Mouse (Mus musculus) kidney, embryonic 16.5 days (tissue): ENCODE measurements at regions not wholly inside any gene's neighbourhood (a gene's known extent, or its start where the extent isn't known, plus 50 kb on each side); places are given as distances from the start of the nearest gene placed in this dataset.
A peak's percentile ranks its signal among the peaks of the same experiment; 100 is the strongest.

Experiments
- ATAC-seq: fragments of 200-750 bp; cut with Nextera tagmentation; 2 replicates; pipeline ENCODE4 v1.8.0; 2017; ENCODE audit warnings: moderate TSS enrichment; ENCODE audit not compliant: low FRiP score, low TSS enrichment
- H3K27ac ChIP-seq: fragments of 300-500 bp; sonication (generic); 2 replicates; pipeline ENCODE4 v1.5.1; 2014; ENCODE audit warnings: low read length
- H3K27me3 ChIP-seq: fragments of 300-500 bp; sonication (generic); 2 replicates; pipeline ENCODE4 v1.6.1; 2014; ENCODE audit warnings: low read length, control low read depth, mixed read lengths; ENCODE audit not compliant: insufficient read depth
- H3K36me3 ChIP-seq: fragments of 300-500 bp; sonication (generic); 2 replicates; pipeline ENCODE4 v1.6.1; 2014; ENCODE audit warnings: low read length, control low read depth, mixed read lengths; ENCODE audit not compliant: insufficient read depth
- H3K4me1 ChIP-seq: fragments of 300-500 bp; sonication (generic); 2 replicates; pipeline ENCODE4 v1.6.1; 2014; ENCODE audit warnings: low read length, control low read depth, mixed read lengths; ENCODE audit not compliant: insufficient read depth
- H3K4me2 ChIP-seq: fragments of 300-500 bp; sonication (generic); replicated peaks from 2 replicates; pipeline ENCODE4 v1.6.1; 2014; ENCODE audit warnings: low read depth, low read length
- H3K4me3 ChIP-seq: fragments of 300-500 bp; sonication (generic); 2 replicates; pipeline ENCODE4 v1.5.1; 2014; ENCODE audit warnings: mild to moderate bottlenecking, low read length
- H3K9ac ChIP-seq: fragments of 300-500 bp; sonication (generic); replicated peaks from 2 replicates; pipeline ENCODE4 v1.6.1; 2014; ENCODE audit warnings: low read length
- H3K9me3 ChIP-seq: fragments of 300-500 bp; sonication (generic); 2 replicates; pipeline ENCODE4 v1.6.1; 2016; ENCODE audit warnings: low read length, control low read depth
- WGBS: fragments of 180-500 bp; shearing (Covaris S2); extraction: QIAGEN DNeasy Blood & Tissue Kit; methylation state at CpG from one replicate; pipeline ENCODE4 v1.1.7; 2014; 5-methylcytosine and 5-hydroxymethylcytosine counted together

DNA sequence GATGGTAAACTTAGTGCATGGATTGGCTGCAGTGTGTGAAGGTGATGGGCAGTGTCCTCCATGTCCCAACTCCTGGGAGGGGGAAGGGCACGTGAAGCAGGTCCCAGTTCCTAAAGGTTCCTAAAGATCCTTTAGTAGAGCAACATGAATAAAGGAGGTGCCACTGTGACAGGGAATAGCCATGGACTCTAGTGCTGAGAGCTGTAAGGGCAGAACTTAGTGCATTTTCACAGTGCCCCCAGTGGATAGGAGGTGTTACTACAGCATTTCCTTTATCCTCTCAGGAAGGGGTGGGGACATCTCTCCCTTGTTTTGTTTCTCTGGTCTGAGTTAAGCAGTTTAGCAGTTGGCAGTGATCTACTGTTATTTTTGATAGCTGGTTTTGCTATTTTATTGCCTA is 125.5 kb upstream of the Fstl4 start:
- ATAC-seq, result no peak
- Histone ChIP-seq H3K4me3 (no peak overlapping the region), H3K4me2 (no peak overlapping the region), H3K9ac (no peak overlapping the region), H3K36me3 (no peaks in the 10 kb centered on the region), H3K4me1 (peaks cover 3% of the 10 kb centered on the region), H3K9me3 (no peaks in the 10 kb centered on the region), H3K27me3 (peaks cover 7% of the 10 kb centered on the region), H3K27ac (no peak overlapping the region)
- WGBS, result 88% methylated on average over 1 of the region's 1 CpGs

DNA sequence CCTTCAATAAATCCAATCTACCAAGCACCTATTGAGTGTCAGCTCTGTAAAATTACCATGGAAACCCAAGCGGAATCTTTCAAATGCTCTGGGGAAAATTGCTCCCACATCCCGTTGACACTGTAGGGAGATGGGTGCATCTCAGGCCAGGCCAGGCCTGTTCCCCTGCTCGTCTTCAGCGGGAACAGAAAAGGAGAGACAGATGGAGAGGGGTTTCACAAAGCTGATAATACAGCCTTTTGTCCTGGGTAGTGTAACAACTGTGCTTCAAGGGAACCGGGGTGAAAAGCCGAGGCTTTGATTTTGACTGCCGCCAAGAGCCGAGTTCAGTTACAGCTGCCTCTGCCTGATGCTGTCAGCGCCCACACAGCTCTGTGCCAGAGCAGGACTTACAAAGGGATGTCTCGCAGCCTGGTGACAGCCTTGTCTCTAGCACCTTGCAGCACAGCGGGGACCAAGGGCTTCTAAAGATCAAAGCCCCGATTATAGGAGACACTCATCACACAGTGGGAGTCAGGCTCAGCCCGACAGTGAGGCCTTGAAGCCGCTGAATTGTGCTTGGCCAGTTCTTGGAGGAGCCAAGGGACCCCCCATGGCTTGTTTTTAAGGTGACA is 122.6 kb upstream of the Fstl4 start:
- no peak for ATAC-seq
- no peak overlapping the region for H3K4me2 ChIP-seq
- H3K4me1 ChIP-seq, result peaks cover 13% of the 10 kb centered on the region
- no peak overlapping the region for H3K4me3 ChIP-seq
- no peaks in the 10 kb centered on the region for H3K36me3 ChIP-seq
- peaks cover 7% of the 10 kb centered on the region for H3K27me3 ChIP-seq
- H3K9me3 ChIP-seq, result no peaks in the 10 kb centered on the region
- H3K27ac ChIP-seq, result no peak overlapping the region
- WGBS, result 38% methylated on average over 14 of the region's 14 CpGs
- no peak overlapping the region for H3K9ac ChIP-seq

DNA sequence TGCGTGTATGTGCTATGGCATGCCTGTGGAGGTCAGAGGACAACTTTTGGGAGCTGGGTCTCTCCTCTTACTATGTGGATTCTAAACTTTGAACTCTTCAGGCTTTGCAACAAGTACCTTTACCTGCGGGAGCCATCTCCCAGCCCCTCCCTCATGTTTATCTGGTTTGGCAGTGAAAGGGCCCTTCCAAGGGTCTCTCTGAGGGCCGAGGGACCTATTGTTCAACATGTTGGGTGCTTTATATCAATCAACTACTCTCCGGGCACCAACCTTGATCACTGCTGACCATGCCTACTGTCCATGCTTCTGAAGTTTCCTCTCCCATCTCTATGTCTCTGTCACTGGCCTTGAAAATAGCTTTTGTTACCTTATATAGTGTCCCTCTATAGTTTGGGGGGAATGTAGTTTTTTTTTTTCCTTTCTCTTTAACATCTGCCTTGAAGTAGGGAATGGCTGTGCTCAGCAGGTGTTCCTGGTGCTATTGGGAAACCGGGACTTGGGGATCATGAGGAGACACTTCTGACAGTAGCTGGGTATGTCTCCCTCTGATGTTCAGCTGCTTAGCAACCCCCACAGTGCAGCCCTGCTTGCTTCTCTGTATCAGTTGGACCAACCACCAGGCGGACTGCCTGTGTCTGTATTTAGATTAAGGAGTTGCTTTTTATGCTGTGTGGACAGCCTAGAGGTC is 120.2 kb upstream of the Fstl4 start:
- no peak overlapping the region for H3K27ac ChIP-seq
- 21% methylated on average over 6 of the region's 6 CpGs for WGBS
- H3K9ac ChIP-seq, result no peak overlapping the region
- no peak overlapping the region for H3K4me3 ChIP-seq
- peaks cover 27% of the 10 kb centered on the region for H3K4me1 ChIP-seq
- H3K36me3 ChIP-seq, result no peaks in the 10 kb centered on the region
- no peaks in the 10 kb centered on the region for H3K9me3 ChIP-seq
- no peak for ATAC-seq
- peaks cover 7% of the 10 kb centered on the region for H3K27me3 ChIP-seq
- H3K4me2 ChIP-seq, result 0 out of 2 replicates have a peak overlapping the region, but pooled peaks have one; percentile 29

DNA sequence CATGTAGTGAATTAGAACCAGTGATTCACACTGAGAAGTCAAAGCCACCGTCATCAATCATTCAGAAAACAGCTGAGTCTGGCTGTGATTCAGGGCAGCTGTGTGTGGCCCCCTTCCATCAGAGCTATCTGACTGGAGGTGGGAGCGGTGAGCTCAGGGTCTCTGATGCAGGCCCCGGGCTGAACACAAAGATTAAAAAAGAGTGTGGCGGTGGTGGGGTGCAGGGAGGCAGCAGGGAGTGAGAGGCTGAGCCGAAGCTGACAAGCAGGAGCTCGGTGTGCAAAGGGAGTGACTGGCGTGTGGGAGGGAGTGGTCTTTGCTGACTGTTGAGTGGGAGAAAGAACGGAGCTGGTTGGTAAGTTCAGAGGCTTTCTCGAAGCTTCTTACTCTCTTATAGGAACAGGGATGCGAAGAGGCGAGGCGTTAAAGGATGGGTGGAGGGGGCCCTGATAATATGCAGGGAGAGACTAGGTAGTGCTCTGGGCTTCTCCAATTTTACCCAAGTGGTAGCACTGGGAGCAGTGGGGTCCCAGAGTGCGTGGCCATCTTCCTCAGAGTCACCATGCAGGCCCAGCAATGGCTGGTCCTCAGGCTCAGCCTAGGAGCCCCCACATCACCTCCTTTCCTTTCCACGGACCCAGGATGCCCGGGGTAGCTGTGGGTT is 116.1 kb upstream of the Fstl4 start:
- no peak overlapping the region for H3K27ac ChIP-seq
- WGBS, result 39% methylated on average over 15 of the region's 15 CpGs

DNA sequence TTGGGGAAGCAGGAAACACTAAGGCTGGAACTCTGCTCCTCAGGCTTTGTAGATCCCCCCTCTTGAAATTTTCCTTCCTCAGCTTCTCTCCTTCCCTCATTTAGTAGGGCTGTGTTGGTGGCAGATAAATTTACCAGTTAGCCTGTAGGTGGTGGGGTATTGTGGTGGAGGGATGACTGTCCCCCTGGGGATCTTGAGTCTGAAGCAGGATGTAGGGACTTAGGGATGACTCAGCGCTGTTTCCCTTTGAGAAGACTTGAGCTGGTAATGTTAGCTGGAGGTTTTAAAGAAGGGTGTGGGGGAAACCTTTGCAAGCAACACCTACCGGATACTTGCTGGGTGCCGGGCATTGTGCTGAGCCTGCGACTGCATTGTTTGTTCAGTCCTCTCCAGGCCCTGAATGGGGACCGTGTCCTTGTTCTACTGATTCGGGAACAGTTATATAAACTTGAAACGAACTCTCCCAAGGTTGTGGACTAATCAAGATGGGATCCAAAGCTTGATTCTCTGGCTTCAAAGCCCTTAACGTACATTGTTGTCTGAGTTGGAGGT is 115.5 kb upstream of the Fstl4 start:
- H3K4me2 ChIP-seq, result no peak overlapping the region
- H3K27ac ChIP-seq, result no peak overlapping the region
- 83% methylated on average over 8 of the region's 8 CpGs for WGBS

More for the DNA sequence above, 116.1 kb upstream of the Fstl4 start:
- ATAC-seq, result peak; percentile 59
- Histone ChIP-seq H3K4me3 (no peak overlapping the region), H3K4me1 (peaks cover 29% of the 10 kb centered on the region), H3K36me3 (no peaks in the 10 kb centered on the region), H3K9me3 (no peaks in the 10 kb centered on the region), H3K9ac (no peak overlapping the region), H3K27me3 (no peaks in the 10 kb centered on the region), H3K4me2 (no peak overlapping the region)

DNA sequence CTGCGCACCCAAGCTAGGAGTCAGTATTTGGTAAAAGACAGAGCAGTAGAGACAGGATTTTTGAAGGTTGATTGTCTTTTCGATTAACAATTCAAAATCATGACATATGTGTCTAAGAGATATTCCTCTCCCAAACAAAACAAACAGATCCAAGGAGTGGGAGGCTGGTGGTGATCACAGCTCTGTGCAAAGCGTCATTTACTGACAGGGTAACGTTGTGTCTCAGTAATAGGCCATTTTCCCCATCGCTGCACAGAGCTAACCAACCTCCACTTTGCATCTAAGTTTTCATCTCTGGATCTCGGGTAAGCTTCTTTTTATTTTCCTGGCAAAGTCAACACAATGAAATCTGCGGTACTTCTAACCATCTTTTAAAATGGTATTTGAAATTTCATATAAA is 109.8 kb upstream of the Fstl4 start:
- Histone ChIP-seq H3K27me3 (no peaks in the 10 kb centered on the region), H3K36me3 (no peaks in the 10 kb centered on the region), H3K4me1 (0 out of 2 replicates have a peak, but pooled peaks cover 2% of the 10 kb centered on the region), H3K4me2 (no peak overlapping the region), H3K9me3 (no peaks in the 10 kb centered on the region), H3K27ac (no peak overlapping the region), H3K4me3 (no peak overlapping the region), H3K9ac (no peak overlapping the region)
- WGBS, result 53% methylated on average over 7 of the region's 7 CpGs
- no peak for ATAC-seq

More for the DNA sequence above, 115.5 kb upstream of the Fstl4 start:
- no peak for ATAC-seq
- H3K9me3 ChIP-seq, result no peaks in the 10 kb centered on the region
- H3K36me3 ChIP-seq, result no peaks in the 10 kb centered on the region
- H3K4me1 ChIP-seq, result peaks cover 27% of the 10 kb centered on the region
- H3K27me3 ChIP-seq, result no peaks in the 10 kb centered on the region
- no peak overlapping the region for H3K4me3 ChIP-seq
- H3K9ac ChIP-seq, result no peak overlapping the region

DNA sequence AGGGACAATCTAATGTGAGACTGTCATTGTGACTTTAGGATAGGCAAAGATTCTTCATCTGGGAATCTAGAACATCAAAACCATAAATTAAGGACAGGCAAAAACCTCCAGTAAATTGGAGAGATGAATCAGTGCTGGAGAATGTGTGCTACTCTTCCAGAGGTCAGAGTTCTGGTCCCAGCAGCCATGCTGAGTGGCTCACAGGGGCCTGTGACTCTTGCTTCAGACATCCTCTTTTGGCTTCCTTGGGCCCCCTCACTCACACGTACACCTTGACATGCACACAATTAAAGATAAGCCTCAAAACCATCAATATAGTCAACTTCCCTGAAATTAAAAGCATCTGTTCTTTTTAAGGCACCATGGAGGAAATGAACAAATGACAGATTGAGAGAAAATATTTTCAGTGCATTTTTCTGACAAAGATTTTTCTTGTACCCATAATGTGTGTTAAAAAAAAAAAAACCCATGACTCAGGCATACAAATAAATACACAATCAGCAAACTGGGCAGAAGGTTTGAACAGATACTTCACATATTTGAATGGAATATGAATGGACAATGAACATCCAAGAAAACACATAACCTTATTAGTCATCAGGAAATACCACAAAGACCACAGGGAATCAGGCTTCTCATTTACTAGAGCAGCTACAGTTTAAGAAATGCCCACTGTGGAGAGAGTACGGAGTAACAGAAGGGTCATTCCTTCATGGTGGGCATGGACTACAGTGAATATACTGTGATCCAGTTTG is 108.5 kb upstream of the Fstl4 start:
- H3K36me3 ChIP-seq, result no peaks in the 10 kb centered on the region
- H3K4me1 ChIP-seq, result no peaks in the 10 kb centered on the region
- H3K4me3 ChIP-seq, result no peak overlapping the region
- WGBS, result 81% methylated on average over 2 of the region's 2 CpGs
- H3K4me2 ChIP-seq, result no peak overlapping the region
- no peak overlapping the region for H3K9ac ChIP-seq
- H3K9me3 ChIP-seq, result no peaks in the 10 kb centered on the region
- no peak for ATAC-seq
- H3K27ac ChIP-seq, result no peak overlapping the region
- H3K27me3 ChIP-seq, result 0 out of 2 replicates have a peak, but pooled peaks cover under 1% of the 10 kb centered on the region

DNA sequence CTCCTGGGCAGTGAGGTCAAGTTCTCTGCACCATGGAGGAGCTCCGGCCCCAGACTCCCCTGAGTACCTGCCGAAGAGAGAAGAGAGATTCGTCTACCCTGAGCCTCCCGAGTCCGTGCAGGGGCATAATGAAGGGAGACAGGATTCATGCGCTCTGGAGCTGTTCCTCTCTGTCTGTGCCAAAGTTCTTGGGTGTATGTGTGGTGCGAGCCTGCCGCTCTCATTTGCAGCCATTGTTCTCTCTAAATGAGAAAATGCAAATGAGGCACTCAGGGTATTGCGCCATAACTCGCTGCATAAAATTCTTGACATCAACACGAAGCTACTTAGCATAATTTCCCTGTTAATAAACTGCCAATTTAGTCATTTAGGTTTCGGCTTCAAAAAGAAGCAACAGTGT is 103.2 kb upstream of the Fstl4 start:
- Histone ChIP-seq H3K9ac (no peak overlapping the region), H3K4me1 (no peaks in the 10 kb centered on the region), H3K4me3 (no peak overlapping the region), H3K4me2 (no peak overlapping the region), H3K27me3 (0 out of 2 replicates have a peak, but pooled peaks cover 3% of the 10 kb centered on the region), H3K9me3 (no peaks in the 10 kb centered on the region), H3K27ac (no peak overlapping the region), H3K36me3 (no peaks in the 10 kb centered on the region)
- no peak for ATAC-seq
- 80% methylated on average over 12 of the region's 12 CpGs for WGBS

DNA sequence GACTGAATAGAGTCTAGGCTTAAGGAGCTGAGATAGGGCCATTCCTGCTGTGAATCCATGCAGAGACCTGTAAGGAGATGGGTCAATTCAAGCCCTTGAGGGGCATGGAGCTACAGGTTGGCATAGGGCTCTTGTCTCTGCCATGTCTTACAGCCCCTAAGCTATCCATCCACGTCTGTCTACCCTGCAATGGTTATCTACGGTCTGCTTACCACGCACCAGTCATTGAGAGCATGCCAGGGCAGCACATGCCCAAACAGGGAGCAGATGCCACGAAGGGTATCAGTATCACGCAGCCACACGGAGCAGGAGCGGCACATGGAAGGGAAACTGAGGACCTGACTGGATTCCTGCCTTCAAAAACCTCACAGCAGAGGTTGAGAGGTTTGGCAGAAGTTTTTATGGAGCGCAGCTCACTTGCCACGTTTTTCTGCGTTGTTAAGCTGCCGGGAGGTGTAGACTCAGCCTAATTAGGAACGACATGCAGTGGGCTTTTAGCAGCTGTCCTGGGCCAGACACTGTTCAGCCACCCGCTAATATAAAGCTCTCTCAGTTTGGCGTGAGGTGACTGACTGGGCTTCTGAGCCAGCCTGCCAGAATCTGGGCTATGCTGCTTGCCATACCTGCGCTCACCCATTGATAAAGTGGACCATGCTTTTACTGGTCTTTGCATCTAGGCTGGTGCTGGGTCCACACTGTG is 102.4 kb upstream of the Fstl4 start:
- Histone ChIP-seq H3K4me1 (no peaks in the 10 kb centered on the region), H3K27ac (no peak overlapping the region), H3K27me3 (0 out of 2 replicates have a peak, but pooled peaks cover 3% of the 10 kb centered on the region), H3K9ac (no peak overlapping the region), H3K4me2 (no peak overlapping the region), H3K4me3 (no peak overlapping the region), H3K9me3 (no peaks in the 10 kb centered on the region), H3K36me3 (no peaks in the 10 kb centered on the region)
- WGBS, result 62% methylated on average over 15 of the region's 15 CpGs
- ATAC-seq, result no peak
